Mouse (Mus musculus): Measurements from ENCODE around the gene E2f8. TPM values are rescaled to one million over a fixed set of nuclear protein-coding genes. Genes with fewer than 3 reads are reported as not detected.

E2f8 gene
- total RNA-seq, 2 experiments from 2014 or later, result 0.25 to 0.84 TPM

DNA sequence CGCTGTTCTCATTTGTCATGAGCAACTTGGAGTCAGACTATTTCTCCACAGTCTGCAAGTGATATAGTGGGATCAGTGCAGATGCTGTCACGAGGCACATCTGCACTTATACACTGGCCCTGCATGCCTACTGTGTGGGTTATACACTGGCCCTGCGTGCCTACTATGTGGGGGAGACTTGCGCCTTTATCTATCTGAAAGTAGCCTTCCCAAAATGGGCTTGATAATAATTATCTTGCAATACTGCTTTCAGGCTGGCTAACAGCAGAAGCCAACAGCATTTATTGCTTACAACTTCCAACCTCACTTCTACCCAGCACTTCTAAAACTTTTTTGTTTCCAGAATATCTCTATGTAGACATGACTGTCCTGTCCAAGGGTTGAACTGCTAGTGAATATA is 19.6 kb downstream of the E2f8 start:
- intact Hi-C loops (cut with DNase I), result no loop called here
- no peak for DNase-seq

DNA sequence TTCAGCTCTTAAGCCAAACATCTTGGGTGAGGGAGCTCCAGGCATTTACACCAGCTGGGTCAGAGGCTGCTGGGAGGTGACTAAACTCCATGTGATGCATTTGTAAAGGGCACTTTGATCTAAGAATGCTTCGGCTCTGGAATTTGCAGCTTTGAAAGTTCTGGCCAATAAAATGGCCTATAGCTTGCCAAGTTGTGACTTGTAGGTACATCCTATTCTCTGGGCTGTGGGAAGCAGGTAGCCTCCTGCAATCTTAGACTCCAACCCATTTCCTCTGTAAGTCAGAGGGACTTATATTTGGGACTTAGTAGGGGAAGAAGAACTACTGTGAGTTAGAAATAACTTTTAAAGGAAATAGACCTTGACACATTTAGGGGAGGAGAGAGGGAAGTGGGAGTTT is 20.4 kb downstream of the E2f8 start:
- no peak for DNase-seq
- intact Hi-C loops (cut with DNase I), result no loop called here

DNA sequence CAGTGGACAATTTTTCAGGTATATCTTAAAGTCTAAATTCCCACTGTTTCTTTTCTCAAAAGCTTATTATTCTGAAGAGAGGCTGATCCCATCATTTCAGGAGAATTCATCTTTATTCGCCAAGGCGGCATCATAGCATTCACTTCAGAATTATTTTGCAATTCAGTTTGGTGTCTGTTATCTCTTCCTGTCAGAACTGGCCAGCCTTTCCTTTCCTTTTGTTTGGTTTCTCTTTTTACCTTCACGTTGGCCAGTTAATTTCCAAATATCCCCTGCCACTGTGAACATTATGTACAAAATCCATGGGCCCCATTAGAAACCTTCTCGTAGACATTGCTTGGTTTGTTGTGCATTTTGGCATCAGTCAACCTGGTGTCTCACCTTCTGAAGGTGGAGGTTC is 22.0 kb downstream of the E2f8 start:
- DNase-seq, result no peak
- intact Hi-C loops (cut with DNase I), result no loop called here

DNA sequence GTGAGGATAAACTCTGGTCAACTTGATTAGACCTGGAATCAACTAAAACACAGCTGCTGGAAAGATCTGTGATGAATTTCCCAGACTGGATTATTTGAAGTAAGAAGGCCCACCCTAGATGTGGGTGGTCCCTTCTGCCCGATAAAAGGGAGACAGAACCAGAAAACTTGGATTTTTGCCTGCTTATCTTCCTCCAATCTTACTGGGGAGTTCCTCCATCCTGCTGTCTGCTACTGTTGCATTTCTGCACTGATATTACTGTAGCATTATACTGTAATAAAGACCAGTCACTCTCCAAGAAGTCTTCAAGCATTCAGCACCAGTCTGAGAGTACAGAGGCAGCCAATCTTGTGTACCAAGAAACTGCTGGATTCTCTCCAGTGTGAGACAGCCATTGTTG is 23.1 kb downstream of the E2f8 start:
- intact Hi-C loops (cut with DNase I), result no loop called here
- DNase-seq, result no peak

DNA sequence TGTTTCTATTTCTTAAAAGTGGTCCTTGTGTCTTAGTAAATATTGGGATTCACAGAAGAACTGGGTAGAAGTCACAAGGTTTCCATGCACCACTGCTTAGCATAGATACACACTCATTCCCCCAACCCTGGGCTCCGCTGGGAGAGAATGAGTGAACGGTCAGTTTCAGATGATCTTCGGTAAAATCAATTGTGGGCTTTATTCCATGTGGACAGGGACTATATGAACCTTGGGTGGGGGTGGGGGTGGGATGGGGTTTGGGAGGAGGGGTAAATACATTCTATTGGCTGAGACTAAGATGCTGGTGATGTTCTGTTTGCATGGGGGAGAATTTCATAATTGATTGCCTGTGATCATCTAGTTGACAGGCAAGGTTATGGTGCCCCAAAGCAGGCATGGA is 25.9 kb downstream of the E2f8 start:
- intact Hi-C loops (cut with DNase I), result no loop called here
- no peak for DNase-seq

DNA sequence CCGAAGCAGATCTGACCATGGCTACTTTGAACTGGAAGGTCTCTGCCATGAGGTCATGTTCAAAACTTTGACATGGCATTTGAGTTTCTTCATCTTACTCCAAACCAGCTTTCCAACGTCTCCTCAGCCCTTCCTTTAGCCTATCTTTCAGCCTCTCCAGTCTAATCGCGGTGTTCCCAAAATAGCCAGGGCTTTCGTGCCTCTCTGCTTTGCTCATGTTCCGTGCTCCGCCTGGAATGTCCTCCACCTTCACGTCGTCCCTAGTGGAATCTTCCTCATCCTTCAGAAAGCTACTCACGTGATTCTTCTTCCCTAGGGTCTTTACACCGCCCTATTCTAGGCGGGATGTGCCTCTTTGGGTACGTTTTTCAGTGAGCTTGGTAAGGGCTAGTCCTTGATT is 27.9 kb downstream of the E2f8 start:
- intact Hi-C loops (cut with DNase I), result no loop called here
- no peak for DNase-seq

DNA sequence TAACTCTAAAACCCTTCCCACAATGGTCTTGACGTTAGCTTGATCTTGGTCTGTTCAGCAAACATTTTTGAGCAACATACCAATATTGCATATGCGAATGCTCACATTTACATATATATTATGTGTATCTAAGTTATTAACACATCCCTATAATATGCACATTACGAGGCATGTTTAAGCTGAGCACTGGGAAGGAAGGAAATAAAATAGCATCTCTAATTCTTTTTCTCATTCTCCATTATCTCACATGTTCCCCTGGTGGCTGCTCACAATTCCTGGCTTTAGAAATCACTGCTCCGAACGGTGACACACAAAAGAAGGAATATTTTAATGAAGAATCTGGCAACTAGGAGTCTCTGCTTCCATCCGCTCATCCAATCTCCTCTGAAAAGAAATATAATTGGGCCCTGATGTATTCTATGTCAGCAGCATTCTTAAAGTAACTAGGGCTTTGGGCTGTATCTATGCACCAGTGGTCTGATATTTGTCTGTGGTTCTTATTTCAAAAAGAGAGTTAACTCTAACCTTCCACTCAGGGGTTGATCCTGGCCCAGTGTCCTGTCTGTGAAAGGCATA is 29.8 kb downstream of the E2f8 start:
- intact Hi-C loops (cut with DNase I), result no loop called here
- DNase-seq, result no peak

DNA sequence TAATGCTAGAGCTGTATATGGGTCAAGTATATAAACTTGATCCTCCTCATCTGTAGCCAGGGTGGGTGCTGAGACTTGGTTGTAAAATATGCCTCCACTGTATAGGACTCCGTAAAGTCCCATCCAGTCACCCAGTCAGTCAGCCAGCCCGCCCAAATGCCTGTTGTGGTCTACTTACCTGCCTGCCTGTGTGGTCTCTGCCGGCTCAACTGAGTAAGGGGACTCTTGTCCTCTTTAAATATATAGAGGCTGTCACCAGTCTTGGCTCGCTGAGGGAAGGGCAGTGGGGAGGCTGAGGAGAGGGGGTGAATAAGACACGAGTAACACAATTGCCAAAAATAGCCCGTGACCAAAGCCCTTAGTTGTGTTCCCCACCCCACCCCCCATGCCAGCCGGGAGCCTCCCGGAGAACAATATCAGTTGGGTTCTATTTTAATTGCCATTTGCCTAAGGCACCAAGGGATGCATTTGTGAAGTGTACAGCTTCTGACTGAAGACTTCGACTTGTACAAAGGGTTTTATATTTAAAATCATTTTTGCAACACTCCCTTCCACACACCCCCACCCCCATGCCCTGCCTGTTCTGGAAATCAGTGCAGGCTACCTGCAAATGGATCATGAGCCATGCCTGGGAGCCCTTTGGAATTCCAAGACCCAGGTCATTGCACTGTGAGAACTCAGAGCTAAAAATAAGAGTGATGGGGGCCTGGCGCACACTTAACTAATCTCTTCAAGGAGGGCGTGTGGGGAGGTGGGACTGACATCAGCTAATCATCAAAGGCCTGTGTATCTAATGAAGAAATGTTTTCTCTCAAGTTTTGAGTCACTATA is 33.4 kb downstream of the E2f8 start, which contains the start of gene Csrp3:
Gene Csrp3 (minus strand): TSS at position 214 of the 831 bp plus-strand sequence.
- intact Hi-C loops (cut with DNase I), result no loop called here
- no peak for DNase-seq

DNA sequence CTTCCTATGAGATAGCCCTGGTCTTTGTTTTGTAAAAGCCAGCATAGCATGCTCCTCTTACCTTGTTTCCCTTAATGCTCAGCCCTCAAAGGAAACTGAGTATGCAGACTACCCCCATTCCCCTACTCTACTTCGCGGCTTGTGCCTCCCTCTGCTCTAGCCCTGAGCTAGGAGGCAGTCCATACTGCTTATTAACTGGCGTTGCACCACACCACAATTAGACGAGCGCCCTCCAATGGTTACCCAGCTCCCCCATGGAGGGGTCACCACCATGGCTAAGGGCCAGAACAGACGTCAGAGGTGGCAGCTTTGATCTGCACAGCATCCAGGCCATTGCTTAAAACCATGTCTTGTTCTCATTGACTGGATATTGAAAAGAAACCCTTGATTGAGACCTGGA is 34.6 kb downstream of the E2f8 start:
- intact Hi-C loops (cut with DNase I), result no loop called here
- DNase-seq, result no peak

DNA sequence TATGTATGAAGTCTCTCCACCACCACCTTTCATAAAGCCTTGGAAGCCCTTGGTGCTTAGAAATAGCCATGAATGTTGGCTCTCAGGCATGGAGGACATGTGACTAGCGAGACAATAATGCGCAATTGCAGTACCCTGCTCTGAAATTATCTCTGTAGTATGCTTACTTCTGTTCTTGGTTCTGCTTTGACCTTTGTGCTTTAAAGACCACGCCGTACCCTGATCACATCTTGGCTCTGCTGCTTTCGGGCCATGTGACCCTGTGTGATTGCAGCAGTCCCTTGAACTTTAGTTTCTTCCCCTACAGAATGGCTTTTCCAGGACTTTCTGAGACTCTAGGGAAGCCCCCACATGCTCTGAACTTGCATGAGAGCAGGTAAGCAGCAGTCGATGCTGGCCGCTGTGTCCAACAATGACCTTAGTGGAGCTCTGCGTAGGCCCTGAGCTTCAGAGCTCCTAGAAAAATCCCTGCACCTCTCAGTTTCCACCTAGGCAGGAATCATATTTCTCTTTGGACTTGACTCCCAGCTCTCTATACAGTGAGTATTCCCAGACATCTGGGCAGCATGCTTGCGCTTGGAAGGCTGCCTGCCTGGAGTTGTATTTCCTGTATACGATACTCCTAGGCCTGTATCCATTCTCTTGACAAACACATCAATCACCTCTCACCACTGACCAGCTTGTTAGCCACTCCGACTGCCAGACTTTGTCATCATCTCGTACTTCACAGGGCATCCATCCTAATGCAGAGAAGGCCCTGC is 36.0 kb downstream of the E2f8 start:
- DNase-seq, result no peak
- intact Hi-C loops (cut with DNase I), result no loop called here

DNA sequence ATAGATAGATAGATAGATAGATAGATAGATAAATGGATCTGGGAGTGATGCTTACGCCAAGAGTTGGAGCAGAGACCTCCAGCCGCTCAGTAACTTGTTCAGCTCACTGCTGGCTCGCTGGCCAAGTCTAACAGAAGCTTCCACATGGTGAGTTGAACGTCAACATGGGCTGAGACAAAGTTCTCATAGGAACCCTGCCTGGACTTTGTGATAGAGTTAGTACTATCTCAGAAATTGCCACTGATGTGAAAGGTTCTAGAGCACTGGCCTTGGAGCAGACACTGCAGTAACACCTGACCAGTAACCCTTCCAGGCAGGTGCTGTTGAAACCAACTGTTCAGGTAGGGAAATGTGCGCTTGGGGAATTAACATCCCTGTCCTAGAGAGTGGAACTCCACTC is 37.9 kb downstream of the E2f8 start:
- intact Hi-C loops (cut with DNase I), result no loop called here
- no peak for DNase-seq

DNA sequence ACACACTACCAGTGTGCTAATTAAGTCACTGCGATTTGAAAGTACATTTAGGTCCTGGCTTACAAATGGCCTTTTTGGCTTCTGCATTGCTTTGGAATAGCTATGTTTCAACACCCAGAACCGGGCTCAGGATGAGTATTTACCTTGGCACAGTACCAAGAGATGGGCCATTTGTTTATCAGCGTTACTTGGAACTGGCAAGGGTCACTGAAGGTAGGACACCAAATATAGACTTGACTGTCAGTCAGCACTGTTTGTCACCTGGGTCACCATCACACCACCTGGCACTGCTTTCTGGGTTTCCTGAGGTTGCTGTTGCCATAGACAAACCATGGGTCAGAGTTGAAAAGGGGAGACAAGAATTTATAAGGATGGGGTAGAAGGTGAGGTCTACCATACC is 39.0 kb downstream of the E2f8 start:
- intact Hi-C loops (cut with DNase I), result no loop called here
- DNase-seq, result no peak

DNA sequence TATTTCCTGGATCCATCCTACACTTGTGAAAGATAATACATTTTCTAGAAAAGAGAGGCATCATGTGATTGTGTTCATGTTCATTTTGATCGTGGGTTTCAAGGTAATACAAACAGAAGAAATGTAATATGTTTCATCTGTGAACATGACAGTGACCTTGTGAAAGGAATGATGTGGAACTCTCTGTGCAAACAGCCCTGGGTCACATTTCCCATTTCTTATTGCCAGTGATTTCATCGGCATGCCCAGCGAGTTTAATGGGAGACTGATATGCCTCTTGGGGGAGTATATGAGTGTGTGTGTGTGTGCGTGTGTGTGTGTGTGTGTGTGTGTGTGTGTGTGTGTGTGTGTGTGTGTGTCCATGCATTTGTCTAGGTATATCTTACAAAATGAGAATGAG is 39.9 kb downstream of the E2f8 start:
- intact Hi-C loops (cut with DNase I), result no loop called here
- no peak for DNase-seq

DNA sequence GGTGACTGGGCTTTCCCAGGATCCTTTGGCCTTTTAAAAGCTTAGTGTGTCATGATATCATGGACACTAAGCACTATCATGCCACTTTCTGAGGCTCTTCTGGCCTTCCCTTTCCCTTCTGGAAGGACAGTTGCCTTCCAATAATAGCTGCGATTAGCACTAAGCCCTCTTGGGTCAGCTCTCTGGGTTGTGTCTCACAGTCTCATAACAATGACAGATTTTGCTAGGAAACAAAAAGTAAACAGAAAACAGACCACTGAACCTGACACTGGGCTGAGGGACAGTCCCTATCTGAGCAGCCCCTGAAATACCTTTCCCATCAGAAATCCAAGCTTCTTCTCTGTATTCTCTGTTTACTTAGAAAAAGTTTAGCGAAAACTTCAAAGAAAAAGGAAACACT is 40.9 kb downstream of the E2f8 start:
- no peak for DNase-seq
- intact Hi-C loops (cut with DNase I), result no loop called here

DNA sequence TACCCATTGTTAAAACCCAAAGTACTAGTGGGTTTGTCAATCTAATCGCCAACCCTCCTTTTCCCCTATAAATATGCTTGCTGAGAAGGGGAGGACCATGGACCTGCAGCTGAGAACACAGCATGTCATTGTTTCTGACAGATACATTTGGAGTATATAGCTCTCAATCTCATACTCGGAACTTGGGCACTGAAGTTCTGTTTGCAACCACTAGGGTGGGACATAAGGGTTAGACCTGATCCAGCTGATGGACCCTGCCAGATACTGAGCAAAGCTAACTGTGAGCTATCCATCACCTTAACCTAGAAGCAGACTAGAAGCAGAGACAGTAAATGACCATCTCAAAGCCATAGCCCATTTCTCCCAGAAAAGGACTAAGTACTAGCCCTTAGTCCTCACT is 43.0 kb downstream of the E2f8 start:
- intact Hi-C loops (cut with DNase I), result no loop called here
- DNase-seq, result no peak

DNA sequence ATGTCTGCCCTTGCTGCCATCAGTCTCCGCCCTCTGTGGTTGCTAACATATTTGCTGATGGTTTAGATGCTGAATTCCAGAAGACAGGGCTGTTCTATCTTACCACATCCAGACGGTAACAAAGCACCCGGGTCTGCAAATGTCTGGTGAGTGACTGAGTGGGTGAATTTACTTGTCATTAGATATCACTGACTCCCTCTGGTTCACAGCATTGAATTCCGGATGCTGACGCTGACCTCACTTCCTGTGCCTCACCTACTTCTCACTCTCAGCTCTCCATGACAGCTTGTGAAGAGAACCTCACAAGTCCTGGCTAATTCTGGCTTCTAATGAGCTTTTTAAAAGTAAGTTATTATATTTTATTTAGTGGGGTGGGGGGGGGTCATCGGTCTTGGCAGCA is 44.4 kb downstream of the E2f8 start:
- intact Hi-C loops (cut with DNase I), result no loop called here

DNA sequence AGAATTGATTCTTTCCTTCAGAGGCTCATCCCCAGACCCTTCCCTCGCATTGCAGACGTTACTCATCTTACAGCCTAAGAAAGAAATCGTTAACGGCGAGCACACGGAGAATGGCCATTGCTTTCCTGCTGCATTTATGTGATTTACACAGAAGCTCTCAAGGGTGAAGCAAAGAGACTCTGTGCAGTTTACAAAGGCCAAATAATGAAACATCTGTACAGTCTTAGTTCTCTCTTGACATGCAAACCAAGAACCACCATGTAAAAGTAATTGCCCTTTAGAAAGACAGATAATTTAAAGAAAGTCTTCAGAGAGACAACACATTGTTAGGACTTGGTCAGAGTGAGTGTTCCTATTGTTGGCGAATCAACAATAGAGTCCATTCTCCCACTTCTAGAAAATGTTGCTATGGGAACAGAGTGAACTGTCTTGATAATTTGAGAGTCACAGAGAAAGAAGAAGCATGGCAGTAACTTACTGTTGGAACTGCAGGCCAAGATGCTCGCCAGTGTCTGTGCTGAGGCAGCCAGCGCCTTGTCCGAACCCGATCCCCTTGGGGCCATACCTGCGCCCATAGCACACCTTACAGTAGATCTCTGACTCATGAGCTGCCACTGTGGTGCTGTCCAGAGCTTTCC is 46.3 kb downstream of the E2f8 start:
- no peak for DNase-seq
- intact Hi-C loops (cut with DNase I), result no loop called here

More for the DNA sequence above, 44.4 kb downstream of the E2f8 start:
- no peak for DNase-seq

DNA sequence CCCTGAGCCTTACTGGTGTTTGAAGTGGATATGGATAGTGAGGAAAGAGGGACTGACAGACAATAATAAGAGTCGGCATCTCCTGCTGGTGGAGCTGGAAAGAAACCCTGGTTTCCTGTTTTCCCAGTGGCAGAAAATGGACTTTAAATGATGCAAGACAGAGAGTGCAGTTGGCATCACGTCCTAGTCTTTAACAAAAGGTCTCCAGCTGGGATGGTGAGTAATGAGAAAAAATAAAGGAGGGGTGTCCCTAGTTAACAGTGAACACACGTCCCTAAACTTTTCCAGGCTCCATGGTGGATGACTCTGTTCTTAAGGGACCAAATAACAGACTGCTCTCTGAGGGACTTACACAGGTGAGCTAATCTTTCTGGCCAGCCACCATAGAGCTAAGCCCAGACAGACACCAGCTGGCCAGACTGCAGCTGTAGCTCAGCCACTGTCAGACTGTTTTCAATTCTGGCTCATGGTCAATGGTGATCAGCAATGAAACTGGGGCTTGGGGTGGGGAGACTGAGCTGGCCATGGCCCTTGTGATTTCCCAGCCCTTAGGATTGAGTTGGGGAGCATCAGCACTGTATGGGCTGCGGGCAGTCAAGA is 46.9 kb downstream of the E2f8 start:
- intact Hi-C loops (cut with DNase I), result no loop called here
- DNase-seq, result no peak

DNA sequence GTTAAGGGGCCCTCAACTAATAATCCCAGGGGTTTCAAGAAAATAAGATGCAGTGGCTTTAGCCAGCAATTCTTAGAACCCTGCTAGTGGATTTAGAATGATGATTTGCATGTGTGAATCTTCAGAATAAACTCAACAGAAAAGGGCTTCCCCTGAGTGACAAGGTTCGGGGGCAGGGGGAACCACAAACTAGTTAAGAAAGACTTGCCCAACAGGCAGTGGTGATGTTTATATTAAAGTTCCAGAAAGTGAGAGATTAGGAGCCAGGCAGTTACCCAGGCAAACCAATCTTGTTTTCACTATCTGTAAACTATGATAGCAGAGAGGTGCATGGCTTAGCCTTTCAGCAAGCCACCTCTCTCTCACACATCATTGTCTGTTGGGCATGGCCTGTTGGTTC is 48.7 kb downstream of the E2f8 start:
- no peak for DNase-seq
- intact Hi-C loops (cut with DNase I), result no loop called here

DNA sequence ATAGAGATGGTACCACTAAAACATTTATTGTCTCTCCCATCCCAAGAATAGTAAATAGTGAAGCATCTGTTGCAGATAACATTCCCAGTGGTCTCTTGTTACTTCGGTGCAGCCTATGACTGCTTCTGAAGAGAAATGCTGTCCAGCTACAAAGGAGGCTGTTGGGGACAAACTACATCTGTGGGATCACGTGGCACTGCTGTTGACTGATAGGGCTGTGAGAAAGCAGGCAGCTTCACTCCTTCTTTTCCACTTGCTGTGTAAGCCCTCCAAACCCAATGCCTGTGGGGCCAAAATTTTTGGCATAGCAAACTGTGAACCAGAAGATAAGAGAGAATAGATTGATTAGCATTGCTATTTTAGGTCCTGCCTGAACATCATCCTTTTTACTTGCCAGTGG is 51.0 kb downstream of the E2f8 start:
- DNase-seq, result no peak
- intact Hi-C loops (cut with DNase I), result no loop called here
